Mouse (Mus musculus): ENCODE results near the gene Naa15. TPM values are rescaled to one million over a fixed set of nuclear protein-coding genes. Genes with fewer than 3 reads are reported as not detected.
"Not testable (repeated sequence)": the region's sequence is repeated elsewhere in the genome, so short reads cannot be mapped to it uniquely, and the experiment has no call there.

Naa15 gene
- polyA plus RNA-seq, 1 experiment from 2014 or later: 34.5 TPM

- H3K4me3 ChIP-seq (replicated peaks): peak within 1 kb of the TSS; percentile 93
- peak within 1 kb of the TSS; percentile 96 for H3K9ac ChIP-seq
- peak within 1 kb of the TSS; percentile 87 for H3K27ac ChIP-seq
- ATAC-seq (ENCODE audit: low read depth) (peak; percentile 84), DNase-seq (peak; percentile 94)
- peaks cover 44% of the 10 kb centered on the region for H3K4me1 ChIP-seq (replicated peaks)
- peaks cover 27% of the 10 kb centered on the region for H3K36me3 ChIP-seq
- no peaks in the 10 kb centered on the region for H3K27me3 ChIP-seq
- WGBS (ENCODE audit: insufficient replicate concordance): under 1% methylated on average over 39 of the region's 40 CpGs
- H3K4me2 ChIP-seq: peak within 1 kb of the TSS; percentile 82
- H3K9me3 ChIP-seq (replicated peaks): no peaks in the 10 kb centered on the region
Measured at GRCm38 (mm10) chr3:51408561-51409183, 6.3 kb upstream of the Naa15 start, which contains the start of gene Ndufc1. Gene Ndufc1 (minus strand): TSS chr3:51408988.

- ATAC-seq (ENCODE audit: low read depth) (no peak), DNase-seq (no peak)
- Histone ChIP-seq H3K36me3 (no peaks in the 10 kb centered on the region), H3K27me3 (no peaks in the 10 kb centered on the region), H3K9ac (no peak overlapping the region), H3K9me3 (replicated peaks) (no peaks in the 10 kb centered on the region), H3K4me1 (replicated peaks) (peaks cover 49% of the 10 kb centered on the region), H3K4me3 (replicated peaks) (no peak overlapping the region), H3K27ac (no peak overlapping the region), H3K4me2 (no peak overlapping the region)
- 87% methylated on average over 7 of the region's 7 CpGs for WGBS (ENCODE audit: insufficient replicate concordance)
Measured at GRCm38 (mm10) chr3:51412457-51412856, 2.5 kb upstream of the Naa15 start.

DNA sequence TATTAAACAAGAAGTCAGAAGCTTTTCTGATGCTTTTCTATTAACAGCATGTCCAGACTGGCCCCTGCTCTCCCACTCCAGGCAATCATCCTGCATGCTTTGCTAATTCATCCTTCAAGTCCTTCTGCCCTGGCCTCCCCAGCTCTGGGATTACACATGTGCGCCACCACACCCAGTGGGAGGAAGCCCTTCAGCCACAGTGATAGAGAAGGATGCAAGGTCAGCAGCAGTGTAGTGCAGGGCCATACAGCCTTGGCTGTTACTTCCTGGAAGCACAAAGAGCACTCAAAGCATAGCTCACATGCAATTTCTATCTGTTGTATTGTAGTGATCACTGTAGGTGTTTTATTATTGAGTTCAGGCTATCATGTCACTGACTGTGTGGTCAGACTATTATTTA, 1.7 kb upstream of the Naa15 start:
- Histone ChIP-seq H3K4me2 (no peak overlapping the region), H3K9me3 (replicated peaks) (no peaks in the 10 kb centered on the region), H3K4me3 (replicated peaks) (no peak overlapping the region), H3K27ac (no peak overlapping the region), H3K36me3 (no peaks in the 10 kb centered on the region), H3K27me3 (no peaks in the 10 kb centered on the region), H3K9ac (peak overlapping the region; percentile 35), H3K4me1 (replicated peaks) (peaks cover 49% of the 10 kb centered on the region)
- WGBS (ENCODE audit: insufficient replicate concordance): 42% methylated on average over 1 of the region's 1 CpGs
- ATAC-seq (ENCODE audit: low read depth) (peak; percentile 14; the same call in 1 of the 2 replicates), DNase-seq (no peak)

DNA sequence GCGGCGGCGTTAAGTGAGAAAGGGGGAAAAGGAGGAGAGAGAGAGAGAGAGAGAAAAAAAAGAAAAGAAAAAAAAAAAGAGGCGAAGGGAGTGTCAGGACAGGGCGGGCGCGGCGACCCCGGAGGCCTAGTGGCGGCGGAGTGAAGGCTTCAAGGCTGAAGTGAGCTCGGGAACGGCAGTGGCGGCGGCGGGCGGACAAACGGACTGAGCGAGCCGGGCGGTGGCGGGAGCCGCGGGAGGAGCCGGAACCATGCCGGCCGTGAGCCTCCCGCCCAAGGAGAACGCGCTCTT, 1.1 kb downstream of the Naa15 start:
- ATAC-seq (ENCODE audit: low read depth) (peak; percentile 55), DNase-seq (no peak)
- Histone ChIP-seq H3K4me3 (replicated peaks) (peak overlapping the region; percentile 99), H3K4me1 (replicated peaks) (peaks cover 60% of the 10 kb centered on the region), H3K9me3 (replicated peaks) (no peaks in the 10 kb centered on the region), H3K4me2 (peak overlapping the region; percentile 81), H3K36me3 (no peaks in the 10 kb centered on the region), H3K27me3 (no peaks in the 10 kb centered on the region), H3K9ac (peak overlapping the region; percentile 99), H3K27ac (peak overlapping the region; percentile 96)
- WGBS (ENCODE audit: insufficient replicate concordance): under 1% methylated on average over 30 of the region's 30 CpGs

DNA sequence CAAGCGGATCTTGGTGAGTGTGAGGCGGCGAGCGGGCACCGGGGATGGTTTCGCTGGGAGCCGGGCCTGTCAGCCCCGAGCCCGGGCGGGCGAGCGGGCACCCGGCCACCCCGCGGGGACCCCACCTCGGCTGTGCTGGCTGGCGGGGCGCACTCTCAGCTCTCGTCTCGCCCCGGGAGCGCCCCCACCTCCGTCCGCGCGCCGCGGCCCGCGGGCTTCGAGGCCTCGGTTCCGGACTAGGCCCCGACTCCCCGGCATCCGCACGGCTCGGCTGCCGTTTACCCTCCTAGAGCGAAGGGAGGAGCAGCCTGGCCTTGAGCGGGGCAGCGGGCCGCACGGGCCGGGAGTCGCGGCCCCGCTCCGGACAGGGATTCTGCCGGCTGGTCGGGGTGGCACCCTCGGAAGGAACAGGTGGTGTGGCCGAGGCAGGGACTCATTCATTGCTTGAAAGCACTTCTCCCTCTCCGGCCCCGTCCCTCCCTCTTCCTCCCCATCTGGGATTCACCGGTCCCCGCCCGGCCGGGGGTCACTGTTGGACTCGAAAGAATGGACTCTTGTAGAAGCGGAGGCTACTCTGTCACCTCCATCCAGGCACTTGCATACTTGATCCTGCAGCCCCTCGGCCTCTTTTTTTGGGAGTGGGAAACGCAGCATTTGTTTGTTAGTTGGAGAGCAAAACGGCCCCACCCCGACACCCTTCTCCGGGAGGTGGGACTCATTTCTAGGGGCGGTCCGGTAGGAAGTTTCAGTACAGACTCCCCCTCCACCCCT, 1.6 kb downstream of the Naa15 start:
- peaks cover 62% of the 10 kb centered on the region for H3K4me1 ChIP-seq (replicated peaks)
- no peaks in the 10 kb centered on the region for H3K9me3 ChIP-seq (replicated peaks)
- H3K4me3 ChIP-seq (replicated peaks): peak overlapping the region; percentile 99
- no peaks in the 10 kb centered on the region for H3K27me3 ChIP-seq
- WGBS (ENCODE audit: insufficient replicate concordance): under 1% methylated on average over 68 of the region's 68 CpGs
- DNase-seq (peak; percentile 32), ATAC-seq (ENCODE audit: low read depth) (peak; percentile 49)
- peak overlapping the region; percentile 81 for H3K4me2 ChIP-seq
- no peaks in the 10 kb centered on the region for H3K36me3 ChIP-seq
- peak overlapping the region; percentile 96 for H3K27ac ChIP-seq
- H3K9ac ChIP-seq: peak overlapping the region; percentile 99

DNA sequence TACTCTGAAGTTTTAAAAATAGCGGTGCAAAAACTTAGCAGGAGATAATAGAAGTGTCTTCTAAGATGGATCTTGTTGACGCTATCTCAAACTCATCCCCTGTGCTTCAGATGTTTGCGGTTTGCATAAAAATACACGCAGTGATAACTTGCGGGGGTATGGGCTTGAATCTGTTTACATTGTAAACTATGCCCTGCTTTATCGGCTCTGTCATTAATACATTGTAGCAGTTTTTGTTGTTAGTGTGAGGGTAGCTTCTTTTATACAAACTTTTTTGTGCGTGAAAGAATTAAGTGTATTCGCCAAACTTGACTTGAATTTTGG, 2.1 kb downstream of the Naa15 start:
- Histone ChIP-seq H3K4me3 (replicated peaks) (peak overlapping the region; percentile 99), H3K27ac (peak overlapping the region; percentile 96), H3K9ac (peak overlapping the region; percentile 99), H3K27me3 (no peaks in the 10 kb centered on the region), H3K36me3 (0 out of 2 replicates have a peak, but pooled peaks cover 3% of the 10 kb centered on the region), H3K4me1 (replicated peaks) (peaks cover 64% of the 10 kb centered on the region), H3K4me2 (peak overlapping the region; percentile 81), H3K9me3 (replicated peaks) (no peaks in the 10 kb centered on the region)
- 8% methylated on average over 8 of the region's 8 CpGs for WGBS (ENCODE audit: insufficient replicate concordance)
- no peak for ATAC-seq (ENCODE audit: low read depth)
- DNase-seq: no peak

DNA sequence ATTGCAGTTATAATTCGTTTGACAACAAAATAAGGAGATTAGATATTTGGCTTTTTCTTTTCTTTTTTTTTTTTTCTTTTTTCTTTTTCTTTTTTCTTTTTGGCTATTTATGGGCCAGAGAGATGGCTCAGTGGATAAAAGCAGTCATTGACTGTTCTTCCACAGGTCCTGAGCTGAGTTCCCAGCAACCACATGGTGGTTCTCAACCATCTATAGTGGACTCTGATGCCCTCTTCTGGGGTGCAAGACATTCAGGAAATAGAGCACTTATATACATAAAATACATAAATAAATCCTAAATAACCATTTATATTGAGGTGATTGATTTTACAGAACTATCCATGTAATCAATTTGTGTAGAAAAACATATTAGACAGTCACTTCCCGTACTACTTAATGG, 2.5 kb downstream of the Naa15 start:
- H3K27ac ChIP-seq: no peak overlapping the region

DNA sequence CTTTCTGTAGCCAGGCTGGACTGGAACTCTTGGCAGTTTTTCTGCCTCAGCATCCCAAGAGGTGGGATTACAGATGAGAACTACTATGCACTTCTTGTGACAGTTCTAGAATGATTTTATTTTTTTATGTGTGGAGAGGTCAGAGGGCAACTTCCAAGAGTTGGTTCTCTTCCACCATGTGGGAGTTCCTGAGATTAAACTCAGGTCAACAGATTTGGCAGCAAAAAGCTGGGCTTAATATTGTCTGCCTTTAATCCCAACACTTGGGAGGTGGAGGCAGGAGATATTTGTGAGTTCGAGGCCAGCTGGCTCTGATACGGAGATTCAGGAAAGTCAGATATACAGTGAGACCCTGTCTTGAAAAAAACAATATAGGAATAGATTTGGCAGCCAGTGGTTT, 3.0 kb downstream of the Naa15 start:
- H3K27me3 ChIP-seq: no peaks in the 10 kb centered on the region
- no peak overlapping the region for H3K27ac ChIP-seq
- no peaks in the 10 kb centered on the region for H3K9me3 ChIP-seq (replicated peaks)
- H3K4me3 ChIP-seq (replicated peaks): peak overlapping the region; percentile 99
- peaks cover 59% of the 10 kb centered on the region for H3K4me1 ChIP-seq (replicated peaks)
- DNase-seq (no peak), ATAC-seq (ENCODE audit: low read depth) (no peak)
- peak overlapping the region; percentile 44; the same call in 1 of the 2 replicates for H3K9ac ChIP-seq
- H3K4me2 ChIP-seq: peak overlapping the region; percentile 81
- H3K36me3 ChIP-seq: 0 out of 2 replicates have a peak, but pooled peaks cover 3% of the 10 kb centered on the region
- 50% methylated on average over 2 of the region's 2 CpGs for WGBS (ENCODE audit: insufficient replicate concordance)

More for the DNA sequence above, 2.5 kb downstream of the Naa15 start:
- H3K9ac ChIP-seq: peak overlapping the region; percentile 99
- WGBS (ENCODE audit: insufficient replicate concordance): 44% methylated on average over 2 of the region's 2 CpGs
- no peaks in the 10 kb centered on the region for H3K27me3 ChIP-seq
- peaks cover 63% of the 10 kb centered on the region for H3K4me1 ChIP-seq (replicated peaks)
- ATAC-seq (ENCODE audit: low read depth): no peak
- peak overlapping the region; percentile 81 for H3K4me2 ChIP-seq
- H3K36me3 ChIP-seq: 0 out of 2 replicates have a peak, but pooled peaks cover 3% of the 10 kb centered on the region
- peak overlapping the region; percentile 99 for H3K4me3 ChIP-seq (replicated peaks)
- H3K9me3 ChIP-seq (replicated peaks): no peaks in the 10 kb centered on the region
- no peak for DNase-seq

DNA sequence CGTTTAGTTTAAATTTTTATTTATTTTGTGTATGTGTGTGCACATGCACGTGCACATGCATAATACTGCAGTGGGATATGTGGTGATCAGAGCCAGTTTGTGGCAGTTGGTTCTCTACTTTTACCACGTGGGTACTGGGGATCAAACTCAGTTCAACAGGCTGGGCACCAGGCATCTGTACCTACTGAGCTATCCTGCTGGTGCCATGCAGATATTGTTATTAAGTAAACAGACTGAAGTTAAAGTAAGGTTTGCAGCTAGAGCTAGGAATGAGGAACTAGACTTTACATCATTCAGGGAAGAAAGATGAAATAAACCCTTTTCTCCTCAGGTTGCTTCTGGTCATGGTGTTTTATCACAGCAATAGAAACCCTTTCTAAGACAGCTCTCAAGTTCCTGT, 7.0 kb downstream of the Naa15 start:
- peaks cover 8% of the 10 kb centered on the region; the same call in 1 of the 2 replicates for H3K36me3 ChIP-seq
- no peaks in the 10 kb centered on the region for H3K27me3 ChIP-seq
- DNase-seq (no peak), ATAC-seq (ENCODE audit: low read depth) (no peak)
- 50% methylated on average over 3 of the region's 3 CpGs for WGBS (ENCODE audit: insufficient replicate concordance)
- H3K4me1 ChIP-seq (replicated peaks): peaks cover 40% of the 10 kb centered on the region
- H3K27ac ChIP-seq: no peak overlapping the region
- no peak overlapping the region for H3K9ac ChIP-seq
- H3K4me3 ChIP-seq (replicated peaks): no peak overlapping the region
- no peaks in the 10 kb centered on the region for H3K9me3 ChIP-seq (replicated peaks)
- no peak overlapping the region for H3K4me2 ChIP-seq

GRCm38 (mm10) chr3:51425394-51425793, 10.4 kb downstream of the Naa15 start:
- Histone ChIP-seq H3K9ac (no peak overlapping the region), H3K36me3 (peaks cover 8% of the 10 kb centered on the region; the same call in 1 of the 2 replicates), H3K27ac (no peak overlapping the region), H3K4me2 (no peak overlapping the region), H3K4me3 (replicated peaks) (no peak overlapping the region), H3K9me3 (replicated peaks) (no peaks in the 10 kb centered on the region), H3K4me1 (replicated peaks) (peaks cover 13% of the 10 kb centered on the region), H3K27me3 (no peaks in the 10 kb centered on the region)
- ATAC-seq (ENCODE audit: low read depth): no peak
- DNase-seq: no peak

DNA sequence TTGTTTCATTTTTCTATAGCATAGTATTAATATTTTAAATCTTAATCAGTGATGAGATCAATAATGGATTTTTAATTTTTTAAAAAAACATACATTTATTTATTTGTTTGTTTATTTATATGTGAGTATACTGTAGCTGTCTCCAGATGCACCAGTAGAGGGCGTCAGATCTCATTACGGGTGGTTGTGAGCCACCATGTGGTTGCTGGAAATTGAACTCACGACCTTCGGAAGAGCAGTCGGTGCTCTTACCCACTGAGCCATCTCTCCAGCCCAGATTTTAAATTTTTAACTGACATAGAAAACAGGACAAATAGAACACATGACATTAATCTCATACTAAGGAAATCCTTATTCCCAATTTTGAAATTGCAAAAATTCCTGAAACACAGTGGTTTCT, 19.4 kb downstream of the Naa15 start:
- not testable (repeated sequence) for H3K4me1 ChIP-seq (replicated peaks); H3K9me3 ChIP-seq (replicated peaks); H3K9ac ChIP-seq; H3K4me2 ChIP-seq; H3K27ac ChIP-seq; H3K4me3 ChIP-seq (replicated peaks); ATAC-seq (ENCODE audit: low read depth); H3K36me3 ChIP-seq; DNase-seq; H3K27me3 ChIP-seq
- WGBS (ENCODE audit: insufficient replicate concordance): 72% methylated on average over 5 of the region's 5 CpGs
